Mouse (Mus musculus) spleen, adult 2 months (tissue): ENCODE measurements around the gene Sh2d3c.
A peak's percentile ranks its signal among the peaks of the same experiment; 100 is the strongest.

ENCODE experiments used
- CTCF ChIP-seq: fragments of 200-500 bp; IDR thresholded peaks from 2 replicates; pipeline ENCODE4 v1.5.1; 2011; ENCODE audit warnings: mild to moderate bottlenecking, inconsistent platforms; ENCODE audit not compliant: insufficient read depth, insufficient read length, insufficient replicate concordance; ENCODE audit errors: extremely low read depth
- POLR2A ChIP-seq: fragments of 200-500 bp; IDR thresholded peaks from 2 replicates; pipeline ENCODE4 v1.6.1; 2011; ENCODE audit warnings: low read depth, low read length, inconsistent platforms

DNA sequence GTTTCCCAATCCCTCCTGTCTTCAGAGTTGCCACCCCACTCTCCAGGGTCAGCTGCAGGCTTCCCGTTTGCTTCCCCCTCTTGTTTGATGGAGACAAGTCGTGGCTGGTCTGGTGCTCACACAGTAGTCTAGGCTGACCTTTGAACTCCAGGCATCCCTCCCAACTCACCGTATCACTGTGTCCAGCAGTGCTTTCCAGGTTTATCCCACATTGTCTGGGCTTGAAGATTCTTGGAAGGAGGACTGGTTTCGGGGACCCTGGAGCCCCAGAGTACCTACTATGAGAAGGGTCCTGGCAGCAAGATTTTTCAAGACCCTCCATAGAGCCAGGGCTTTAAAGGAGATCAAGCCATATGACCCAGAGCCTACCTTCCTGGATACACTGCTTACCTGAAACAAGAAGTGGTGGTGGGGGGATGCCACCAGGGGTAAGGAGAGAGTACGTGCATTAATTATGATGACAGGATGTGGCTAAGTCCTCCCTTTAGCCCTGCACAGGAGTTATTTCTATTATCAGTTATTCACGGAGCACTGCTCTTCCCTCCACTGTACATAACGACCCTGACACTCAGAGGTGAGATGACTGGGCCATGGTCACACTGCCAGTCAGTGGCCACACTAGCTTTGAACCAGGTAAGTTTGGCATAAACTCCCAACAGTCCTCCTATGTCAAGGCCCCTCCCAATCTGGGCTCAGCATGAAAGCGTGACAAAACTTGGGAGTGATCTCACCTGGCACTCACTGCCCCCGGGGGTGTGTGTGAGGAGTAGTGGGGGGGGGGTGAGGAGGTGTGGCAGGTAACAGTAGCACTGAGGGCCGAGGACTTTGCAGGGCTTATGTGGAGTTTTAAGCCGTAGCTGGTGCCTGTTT is 6.5 kb upstream of the Sh2d3c start:
- TF ChIP-seq CTCF, result no peak
- TF ChIP-seq POLR2A, result 0 out of 2 replicates have a peak, but pooled peaks have one; percentile 1
